Mouse (Mus musculus): Measurements from ENCODE around the gene Rnf207. TPM values are rescaled to one million over a fixed set of nuclear protein-coding genes. Genes with fewer than 3 reads are reported as not detected.

Rnf207 gene
- total RNA-seq, 1 experiment from 2014 or later: 0.35 TPM

DNA sequence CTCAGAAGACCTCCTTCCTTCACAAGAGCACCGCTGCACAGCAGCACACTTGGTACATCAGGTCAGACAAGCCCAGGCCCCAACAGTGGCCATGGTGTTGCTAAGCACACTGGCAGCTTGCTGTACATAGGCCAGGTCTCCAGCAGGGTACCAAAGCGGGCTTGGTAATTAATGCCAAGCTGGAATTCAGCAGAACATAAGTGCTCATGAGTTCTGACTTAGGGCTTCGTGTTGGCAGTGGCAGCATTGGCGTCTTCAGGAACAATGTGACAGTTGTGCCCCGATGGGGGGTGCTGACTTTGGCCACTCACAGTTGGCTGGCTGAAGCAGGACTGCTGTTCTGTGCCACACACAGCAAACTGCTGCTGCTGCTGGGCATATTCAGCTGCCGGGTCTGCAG lies 14.1 kb downstream of the Rnf207 start:
- no peak for ATAC-seq (replicated peaks in 1 of 2; ENCODE audit: insufficient read depth in 1 of 2, low FRiP score in 2 of 2, low TSS enrichment in 1 of 2, low read depth in 1 of 2, poor library complexity in 2 of 2, severe bottlenecking in 2 of 2)

- no peak for ATAC-seq (replicated peaks in 1 of 2; ENCODE audit: insufficient read depth in 1 of 2, low FRiP score in 2 of 2, low TSS enrichment in 1 of 2, low read depth in 1 of 2, poor library complexity in 2 of 2, severe bottlenecking in 2 of 2)
Measured at GRCm38 (mm10) chr4:152303172-152303571, 15.6 kb downstream of the Rnf207 start.

DNA sequence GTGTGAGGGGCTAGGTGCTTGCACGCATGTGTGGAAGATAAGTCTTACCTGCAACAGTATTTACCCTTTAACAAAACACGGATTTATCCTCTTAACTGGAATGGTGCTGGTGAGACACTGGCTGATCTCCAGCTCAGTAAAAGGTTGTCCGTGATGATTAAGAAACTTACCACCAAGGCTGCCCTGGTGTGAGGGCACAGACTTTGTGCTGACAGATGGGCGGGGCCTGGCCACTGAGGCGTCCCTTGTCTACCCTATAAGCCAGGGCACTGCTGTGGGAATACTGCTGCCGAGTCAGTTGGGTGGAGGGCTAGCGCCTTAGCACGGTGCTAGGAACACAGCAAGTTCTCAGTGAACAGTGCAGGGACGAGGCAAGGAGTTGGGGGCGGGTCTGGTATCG lies 16.8 kb downstream of the Rnf207 start:
- ATAC-seq (replicated peaks in 1 of 2; ENCODE audit: insufficient read depth in 1 of 2, low FRiP score in 2 of 2, low TSS enrichment in 1 of 2, low read depth in 1 of 2, poor library complexity in 2 of 2, severe bottlenecking in 2 of 2): no peak

DNA sequence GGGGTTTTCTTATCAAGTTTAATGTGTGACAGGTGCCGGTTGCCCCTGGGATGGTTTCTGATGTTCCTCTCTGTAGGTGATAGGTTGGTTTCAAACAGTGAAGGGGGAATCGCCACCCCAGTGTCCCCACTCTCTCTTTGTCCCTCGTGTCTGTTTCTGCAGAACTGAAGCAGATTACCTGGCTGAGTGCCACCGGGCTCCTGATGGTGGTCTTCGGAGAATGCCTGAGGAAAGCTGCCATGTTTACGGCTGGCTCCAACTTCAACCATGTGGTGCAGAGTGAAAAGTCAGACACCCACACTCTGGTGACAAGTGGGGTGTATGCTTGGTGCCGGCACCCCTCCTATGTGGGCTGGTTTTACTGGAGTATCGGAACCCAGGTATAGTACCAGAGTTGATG lies 18.4 kb downstream of the Rnf207 start:
- no peak for ATAC-seq (replicated peaks in 1 of 2; ENCODE audit: insufficient read depth in 1 of 2, low FRiP score in 2 of 2, low TSS enrichment in 1 of 2, low read depth in 1 of 2, poor library complexity in 2 of 2, severe bottlenecking in 2 of 2)

- ATAC-seq (replicated peaks in 1 of 2; ENCODE audit: insufficient read depth in 1 of 2, low FRiP score in 2 of 2, low TSS enrichment in 1 of 2, low read depth in 1 of 2, poor library complexity in 2 of 2, severe bottlenecking in 2 of 2): no peak
Measured at GRCm38 (mm10) chr4:152298836-152299235, 20.0 kb downstream of the Rnf207 start.

DNA sequence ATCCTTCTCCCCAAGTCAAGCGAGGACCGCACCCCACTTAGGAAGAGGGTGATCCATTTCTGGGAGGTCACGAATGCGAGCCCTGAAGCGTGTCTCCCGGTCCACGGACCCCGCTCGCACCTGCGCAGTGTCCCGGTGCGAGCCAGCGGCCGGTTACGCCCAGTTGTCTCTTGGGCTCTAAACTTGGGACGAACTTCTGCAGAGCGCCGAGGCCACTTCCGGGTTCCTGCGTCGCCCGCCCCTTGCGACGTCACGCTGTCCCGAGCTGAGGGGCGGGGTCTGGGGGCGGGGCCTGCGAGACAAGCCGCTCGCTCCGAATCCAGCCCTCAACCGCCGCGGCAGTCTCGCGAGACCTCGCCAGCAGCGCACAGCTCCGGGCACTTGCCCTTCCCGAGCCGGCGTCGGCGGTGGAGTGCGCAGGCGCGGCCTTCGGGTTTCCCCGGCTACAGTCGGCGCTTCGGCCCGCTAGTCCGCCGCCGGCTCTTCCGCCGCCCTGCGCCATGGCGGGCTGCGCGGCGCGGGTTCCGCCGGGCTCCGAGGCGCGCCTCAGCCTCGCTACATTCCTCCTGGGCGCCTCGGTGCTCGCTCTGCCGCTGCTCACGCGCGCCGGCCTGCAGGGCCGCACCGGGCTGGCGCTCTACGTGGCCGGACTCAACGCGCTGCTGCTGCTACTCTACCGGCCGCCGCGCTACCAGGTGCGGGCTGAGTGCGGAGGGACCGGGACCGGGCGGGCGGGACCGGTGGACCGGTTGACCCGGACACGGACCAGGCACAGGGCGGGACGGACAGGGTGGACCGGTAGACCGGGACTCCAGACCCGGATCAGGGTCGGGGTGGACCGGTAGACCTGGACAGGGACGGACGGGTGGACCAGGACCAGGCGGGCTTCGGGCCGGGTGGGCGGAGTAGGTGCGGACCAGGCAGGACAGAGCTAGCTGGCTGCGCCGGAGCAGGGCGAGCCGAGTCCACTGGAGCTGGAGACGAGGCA lies 21.6 kb downstream of the Rnf207 start, which contains the start of gene Icmt:
Icmt (plus strand) TSS at position 354 of the 988 bp plus-strand sequence.
- ATAC-seq (replicated peaks in 1 of 2; ENCODE audit: insufficient read depth in 1 of 2, low FRiP score in 2 of 2, low TSS enrichment in 1 of 2, low read depth in 1 of 2, poor library complexity in 2 of 2, severe bottlenecking in 2 of 2): peak; percentile 82 to 87

DNA sequence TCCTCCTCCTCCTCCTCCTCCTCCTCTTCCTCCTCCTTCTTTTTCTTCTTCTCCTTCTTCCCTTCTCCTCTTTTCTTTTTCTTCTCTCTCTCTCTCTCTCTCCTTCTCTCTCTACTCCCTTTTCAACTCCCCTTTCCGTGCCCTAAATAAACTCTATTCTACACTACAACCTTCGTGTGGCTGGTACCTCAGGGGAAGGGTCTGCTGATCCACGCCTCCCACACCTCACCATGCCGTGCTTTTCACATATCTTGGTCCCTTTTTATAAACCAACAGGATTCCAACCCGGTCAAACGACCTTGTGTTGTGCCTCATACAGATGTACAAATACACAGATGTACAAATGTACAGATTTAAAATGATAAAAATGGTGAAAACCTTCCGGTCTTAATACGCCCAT lies 22.4 kb downstream of the Rnf207 start:
- no peak; a peak in 1 of 4 replicates for ATAC-seq (replicated peaks in 1 of 2; ENCODE audit: insufficient read depth in 1 of 2, low FRiP score in 2 of 2, low TSS enrichment in 1 of 2, low read depth in 1 of 2, poor library complexity in 2 of 2, severe bottlenecking in 2 of 2)

GRCm38 (mm10) chr4:152295916-152296315 lies 22.9 kb downstream of the Rnf207 start:
- no peak for ATAC-seq (replicated peaks in 1 of 2; ENCODE audit: insufficient read depth in 1 of 2, low FRiP score in 2 of 2, low TSS enrichment in 1 of 2, low read depth in 1 of 2, poor library complexity in 2 of 2, severe bottlenecking in 2 of 2)

- no peak for ATAC-seq (replicated peaks in 1 of 2; ENCODE audit: insufficient read depth in 1 of 2, low FRiP score in 2 of 2, low TSS enrichment in 1 of 2, low read depth in 1 of 2, poor library complexity in 2 of 2, severe bottlenecking in 2 of 2)
Measured at GRCm38 (mm10) chr4:152294188-152294929, 24.4 kb downstream of the Rnf207 start.

GRCm38 (mm10) chr4:152292102-152292765 lies 26.6 kb downstream of the Rnf207 start:
- ATAC-seq (replicated peaks in 1 of 2; ENCODE audit: insufficient read depth in 1 of 2, low FRiP score in 2 of 2, low TSS enrichment in 1 of 2, low read depth in 1 of 2, poor library complexity in 2 of 2, severe bottlenecking in 2 of 2): no peak

GRCm38 (mm10) chr4:152291562-152291961 lies 27.2 kb downstream of the Rnf207 start, which contains the start of gene Hes3:
Hes3 (minus strand) TSS chr4:152291662.
- ATAC-seq (replicated peaks in 1 of 2; ENCODE audit: insufficient read depth in 1 of 2, low FRiP score in 2 of 2, low TSS enrichment in 1 of 2, low read depth in 1 of 2, poor library complexity in 2 of 2, severe bottlenecking in 2 of 2): no peak

DNA sequence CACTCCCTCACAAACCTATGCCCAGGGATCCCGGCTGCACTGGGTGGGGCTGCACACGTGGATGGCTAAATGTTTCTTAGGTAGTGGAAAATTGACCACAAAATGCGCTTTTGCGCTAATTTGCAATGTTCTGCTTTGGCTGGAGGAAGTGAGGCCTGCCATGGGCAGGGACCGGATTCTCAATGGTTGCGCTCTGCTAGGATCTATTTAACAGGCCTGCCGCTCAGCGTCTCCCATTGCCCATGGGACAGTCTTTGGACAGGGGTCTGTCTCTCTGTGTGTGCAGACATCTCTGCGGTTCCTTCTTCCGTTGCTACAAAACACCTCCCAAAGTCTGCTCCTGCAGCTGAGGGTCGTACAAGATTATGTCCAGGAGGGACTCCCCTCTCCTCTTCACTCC lies 27.8 kb downstream of the Rnf207 start:
- ATAC-seq (replicated peaks in 1 of 2; ENCODE audit: insufficient read depth in 1 of 2, low FRiP score in 2 of 2, low TSS enrichment in 1 of 2, low read depth in 1 of 2, poor library complexity in 2 of 2, severe bottlenecking in 2 of 2): no peak

DNA sequence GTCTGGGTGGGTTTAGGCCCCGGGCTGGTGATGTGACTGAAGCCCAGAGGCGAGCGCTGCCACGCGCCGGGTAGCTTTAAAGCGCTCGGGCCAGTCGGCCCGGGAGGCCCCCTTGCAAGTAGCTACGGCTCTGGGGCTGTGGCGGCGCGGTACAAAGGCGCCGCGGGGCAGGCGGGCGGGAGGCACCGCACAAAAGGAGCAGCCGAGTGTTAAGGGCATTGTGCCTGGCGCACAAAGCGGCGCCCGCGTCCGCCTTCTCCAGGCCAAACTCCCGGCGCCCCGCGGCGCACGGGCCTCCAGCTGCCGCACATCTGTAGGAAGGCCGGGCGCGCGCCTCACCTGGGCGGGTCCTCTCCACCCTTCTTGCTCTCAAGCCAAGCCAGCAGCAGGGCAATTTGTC lies 28.4 kb downstream of the Rnf207 start:
- ATAC-seq (replicated peaks in 1 of 2; ENCODE audit: insufficient read depth in 1 of 2, low FRiP score in 2 of 2, low TSS enrichment in 1 of 2, low read depth in 1 of 2, poor library complexity in 2 of 2, severe bottlenecking in 2 of 2): no peak

DNA sequence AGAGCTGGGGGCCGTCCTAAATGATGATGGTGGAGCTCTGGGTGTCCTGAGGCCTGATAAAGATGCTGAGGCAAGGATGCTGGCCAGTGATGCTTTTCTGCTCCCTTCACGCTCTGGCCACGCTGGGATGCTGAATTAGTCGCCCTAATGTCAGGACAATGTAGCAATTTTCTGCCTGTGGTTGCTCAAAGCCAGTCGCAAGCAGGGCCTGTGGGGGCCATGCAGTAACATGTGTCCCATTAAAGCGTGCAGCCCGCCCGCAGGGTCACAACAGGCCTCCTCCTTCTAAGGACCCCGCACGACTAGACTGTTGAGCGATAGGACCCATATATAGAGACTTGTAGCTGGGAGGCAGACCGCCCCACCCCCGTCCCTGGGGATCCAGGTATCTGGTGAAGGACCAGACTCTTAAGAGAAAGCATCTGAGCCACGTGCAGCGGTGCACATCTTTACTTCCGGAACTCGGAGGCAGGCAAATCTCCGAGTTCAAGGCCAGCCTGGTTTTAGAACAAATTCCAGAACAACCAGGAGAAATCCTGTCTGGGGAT lies 30.3 kb downstream of the Rnf207 start:
- no peak for ATAC-seq (replicated peaks in 1 of 2; ENCODE audit: insufficient read depth in 1 of 2, low FRiP score in 2 of 2, low TSS enrichment in 1 of 2, low read depth in 1 of 2, poor library complexity in 2 of 2, severe bottlenecking in 2 of 2)

GRCm38 (mm10) chr4:152287317-152288120 lies 31.3 kb downstream of the Rnf207 start:
- no peak for ATAC-seq (replicated peaks in 1 of 2; ENCODE audit: insufficient read depth in 1 of 2, low FRiP score in 2 of 2, low TSS enrichment in 1 of 2, low read depth in 1 of 2, poor library complexity in 2 of 2, severe bottlenecking in 2 of 2)

DNA sequence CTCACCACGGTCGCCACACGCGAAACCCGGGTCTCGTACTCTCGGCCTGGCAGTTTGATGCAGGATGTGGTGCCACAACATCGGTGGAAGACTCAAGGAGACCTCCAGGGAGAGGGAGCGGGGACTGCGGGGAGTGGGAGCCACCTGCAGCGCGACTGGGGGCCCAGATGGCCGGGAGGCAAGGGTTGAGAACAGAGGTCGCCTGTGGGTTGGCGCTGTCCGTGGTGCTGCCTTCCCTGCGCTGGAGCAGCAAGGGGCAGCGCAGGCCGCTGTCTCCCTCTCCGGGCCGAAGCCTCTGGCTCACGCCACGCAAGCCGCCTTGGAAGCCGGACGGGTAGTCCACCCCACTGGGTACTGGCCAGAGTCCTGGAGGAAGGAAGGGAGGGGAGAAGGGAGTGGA lies 31.9 kb downstream of the Rnf207 start:
- ATAC-seq (replicated peaks in 1 of 2; ENCODE audit: insufficient read depth in 1 of 2, low FRiP score in 2 of 2, low TSS enrichment in 1 of 2, low read depth in 1 of 2, poor library complexity in 2 of 2, severe bottlenecking in 2 of 2): peak; percentile 53 to 57

GRCm38 (mm10) chr4:152286183-152286582 lies 32.6 kb downstream of the Rnf207 start:
- no peak for ATAC-seq (replicated peaks in 1 of 2; ENCODE audit: insufficient read depth in 1 of 2, low FRiP score in 2 of 2, low TSS enrichment in 1 of 2, low read depth in 1 of 2, poor library complexity in 2 of 2, severe bottlenecking in 2 of 2)
